Mouse (Mus musculus): ENCODE results near the gene Olfr418. TPM values are rescaled to one million over a fixed set of nuclear protein-coding genes. Genes with fewer than 3 reads are reported as not detected.
"Not testable (repeated sequence)": the region's sequence is repeated elsewhere in the genome, so short reads cannot be mapped to it uniquely, and the experiment has no call there.

The Olfr418 gene
- polyA plus RNA-seq (2015; fragmentation: Nextera tagmentation; extraction: Ambion mirVana), result 0.05 TPM in 1 of 2 replicates, not detected in the other

- Histone ChIP-seq H3K9ac (no peak within 1 kb of the TSS), H3K36me3 (no peaks in the 10 kb centered on the region), H3K4me1 (no peaks in the 10 kb centered on the region), H3K4me2 (replicated peaks) (no peak within 1 kb of the TSS), H3K27ac (replicated peaks) (no peak within 1 kb of the TSS), H3K9me3 (replicated peaks) (no peaks in the 10 kb centered on the region), H3K27me3 (no peaks in the 10 kb centered on the region), H3K4me3 (replicated peaks) (no peak within 1 kb of the TSS)
- no peak for ATAC-seq (ENCODE audit: insufficient number of reproducible peaks, low FRiP score, low TSS enrichment, low read depth)
Observed at GRCm38 (mm10) chr1:173265701-173266100, at the start of gene Olfr418. Olfr418 (plus strand) TSS chr1:173266001.

GRCm38 (mm10) chr1:173216481-173216880, 49.3 kb upstream of the Olfr418 start:
- H3K9ac ChIP-seq, result no peak overlapping the region
- no peaks in the 10 kb centered on the region for H3K4me1 ChIP-seq

GRCm38 (mm10) chr1:173227081-173227480, 38.7 kb upstream of the Olfr418 start, which contains the start of gene Fcer1a:
Fcer1a (minus strand) TSS chr1:173227214.
- no peaks in the 10 kb centered on the region for H3K9me3 ChIP-seq (replicated peaks)
- H3K27me3 ChIP-seq, result no peaks in the 10 kb centered on the region
- H3K9ac ChIP-seq, result no peak within 1 kb of the TSS
- H3K27ac ChIP-seq (replicated peaks), result no peak within 1 kb of the TSS
- no peak for ATAC-seq (ENCODE audit: insufficient number of reproducible peaks, low FRiP score, low TSS enrichment, low read depth)
- no peak within 1 kb of the TSS for H3K4me2 ChIP-seq (replicated peaks)
- H3K4me1 ChIP-seq, result no peaks in the 10 kb centered on the region
- no peak within 1 kb of the TSS for H3K4me3 ChIP-seq (replicated peaks)
- H3K36me3 ChIP-seq, result no peaks in the 10 kb centered on the region
- 75% methylated on average over 2 of the region's 2 CpGs for WGBS

More at GRCm38 (mm10) chr1:173216481-173216880, 49.3 kb upstream of the Olfr418 start:
- Histone ChIP-seq H3K4me3 (replicated peaks) (no peak overlapping the region), H3K4me2 (replicated peaks) (no peak overlapping the region), H3K36me3 (no peaks in the 10 kb centered on the region), H3K27me3 (no peaks in the 10 kb centered on the region), H3K9me3 (replicated peaks) (no peaks in the 10 kb centered on the region), H3K27ac (replicated peaks) (no peak overlapping the region)
- ATAC-seq (ENCODE audit: insufficient number of reproducible peaks, low FRiP score, low TSS enrichment, low read depth), result no peak
- WGBS, result 86% methylated on average over 3 of the region's 3 CpGs

GRCm38 (mm10) chr1:173237004-173237403, 28.8 kb upstream of the Olfr418 start:
- H3K9ac ChIP-seq; H3K4me1 ChIP-seq; H3K9me3 ChIP-seq (replicated peaks); H3K27ac ChIP-seq (replicated peaks); H3K27me3 ChIP-seq; H3K36me3 ChIP-seq; H3K4me2 ChIP-seq (replicated peaks); H3K4me3 ChIP-seq (replicated peaks); ATAC-seq (ENCODE audit: insufficient number of reproducible peaks, low FRiP score, low TSS enrichment, low read depth): not testable (repeated sequence)
- 93% methylated on average over 1 of the region's 1 CpGs for WGBS

GRCm38 (mm10) chr1:173249888-173250287, 15.9 kb upstream of the Olfr418 start:
- no peak overlapping the region for H3K4me2 ChIP-seq (replicated peaks)
- no peaks in the 10 kb centered on the region for H3K36me3 ChIP-seq
- H3K4me3 ChIP-seq (replicated peaks), result no peak overlapping the region
- no peak for ATAC-seq (ENCODE audit: insufficient number of reproducible peaks, low FRiP score, low TSS enrichment, low read depth)
- no peaks in the 10 kb centered on the region for H3K9me3 ChIP-seq (replicated peaks)
- WGBS, result 83% methylated on average over 3 of the region's 3 CpGs
- H3K9ac ChIP-seq, result no peak overlapping the region
- H3K27me3 ChIP-seq, result no peaks in the 10 kb centered on the region
- H3K27ac ChIP-seq (replicated peaks), result no peak overlapping the region
- no peaks in the 10 kb centered on the region for H3K4me1 ChIP-seq

- Histone ChIP-seq H3K4me3 (replicated peaks) (no peak within 1 kb of the TSS), H3K4me2 (replicated peaks) (no peak within 1 kb of the TSS), H3K9ac (no peak within 1 kb of the TSS), H3K4me1 (no peaks in the 10 kb centered on the region), H3K36me3 (no peaks in the 10 kb centered on the region), H3K27me3 (no peaks in the 10 kb centered on the region), H3K27ac (replicated peaks) (no peak within 1 kb of the TSS), H3K9me3 (replicated peaks) (no peaks in the 10 kb centered on the region)
- ATAC-seq (ENCODE audit: insufficient number of reproducible peaks, low FRiP score, low TSS enrichment, low read depth), result no peak
- 75% methylated on average over 3 of the region's 3 CpGs for WGBS
Observed at GRCm38 (mm10) chr1:173277677-173278076, 11.9 kb downstream of the Olfr418 start, which contains the start of gene Mptx2. Mptx2 (minus strand) TSS chr1:173277777.

GRCm38 (mm10) chr1:173302795-173303194, 37.0 kb downstream of the Olfr418 start:
- 51% methylated on average over 3 of the region's 3 CpGs for WGBS
- H3K4me1 ChIP-seq; H3K9me3 ChIP-seq (replicated peaks); H3K9ac ChIP-seq; H3K27ac ChIP-seq (replicated peaks); H3K27me3 ChIP-seq; ATAC-seq (ENCODE audit: insufficient number of reproducible peaks, low FRiP score, low TSS enrichment, low read depth); H3K4me2 ChIP-seq (replicated peaks); H3K36me3 ChIP-seq; H3K4me3 ChIP-seq (replicated peaks): not testable (repeated sequence)

- H3K36me3 ChIP-seq; H3K4me1 ChIP-seq; ATAC-seq (ENCODE audit: insufficient number of reproducible peaks, low FRiP score, low TSS enrichment, low read depth); H3K27ac ChIP-seq (replicated peaks); H3K9ac ChIP-seq; H3K27me3 ChIP-seq; H3K4me2 ChIP-seq (replicated peaks); H3K9me3 ChIP-seq (replicated peaks); H3K4me3 ChIP-seq (replicated peaks): not testable (repeated sequence)
- WGBS, result 68% methylated on average over 7 of the region's 7 CpGs
Observed at GRCm38 (mm10) chr1:173313535-173314050, 47.8 kb downstream of the Olfr418 start.

GRCm38 (mm10) chr1:173315725-173316124, 49.9 kb downstream of the Olfr418 start:
- Histone ChIP-seq H3K9me3 (replicated peaks) (no peaks in the 10 kb centered on the region), H3K36me3 (no peaks in the 10 kb centered on the region), H3K4me1 (no peaks in the 10 kb centered on the region), H3K27ac (replicated peaks) (no peak overlapping the region), H3K4me3 (replicated peaks) (no peak overlapping the region), H3K27me3 (no peaks in the 10 kb centered on the region), H3K4me2 (replicated peaks) (no peak overlapping the region), H3K9ac (no peak overlapping the region)
- 89% methylated on average over 3 of the region's 3 CpGs for WGBS
- ATAC-seq (ENCODE audit: insufficient number of reproducible peaks, low FRiP score, low TSS enrichment, low read depth), result no peak

GRCm38 (mm10) chr1:173317925-173318477, 52.2 kb downstream of the Olfr418 start:
- ATAC-seq (ENCODE audit: insufficient number of reproducible peaks, low FRiP score, low TSS enrichment, low read depth), result no peak
- Histone ChIP-seq H3K27me3 (no peaks in the 10 kb centered on the region), H3K9me3 (replicated peaks) (no peaks in the 10 kb centered on the region), H3K36me3 (no peaks in the 10 kb centered on the region), H3K4me2 (replicated peaks) (no peak overlapping the region), H3K27ac (replicated peaks) (no peak overlapping the region), H3K4me1 (no peaks in the 10 kb centered on the region), H3K4me3 (replicated peaks) (no peak overlapping the region), H3K9ac (no peak overlapping the region)
- WGBS, result 84% methylated on average over 2 of the region's 2 CpGs

- WGBS, result 76% methylated on average over 8 of the region's 8 CpGs
- H3K27me3 ChIP-seq, result no peaks in the 10 kb centered on the region
- H3K36me3 ChIP-seq, result no peaks in the 10 kb centered on the region
- H3K9ac ChIP-seq, result no peak overlapping the region
- ATAC-seq (ENCODE audit: insufficient number of reproducible peaks, low FRiP score, low TSS enrichment, low read depth), result no peak
- H3K4me1 ChIP-seq, result no peaks in the 10 kb centered on the region
- no peaks in the 10 kb centered on the region for H3K9me3 ChIP-seq (replicated peaks)
- no peak overlapping the region for H3K27ac ChIP-seq (replicated peaks)
- no peak overlapping the region for H3K4me3 ChIP-seq (replicated peaks)
- no peak overlapping the region for H3K4me2 ChIP-seq (replicated peaks)
Observed at GRCm38 (mm10) chr1:173321593-173322248, 55.9 kb downstream of the Olfr418 start.

GRCm38 (mm10) chr1:173322249-173322627, 56.4 kb downstream of the Olfr418 start:
- Histone ChIP-seq H3K4me2 (replicated peaks) (no peak overlapping the region), H3K4me3 (replicated peaks) (no peak overlapping the region), H3K36me3 (no peaks in the 10 kb centered on the region), H3K9ac (no peak overlapping the region), H3K9me3 (replicated peaks) (no peaks in the 10 kb centered on the region), H3K27me3 (no peaks in the 10 kb centered on the region), H3K4me1 (no peaks in the 10 kb centered on the region), H3K27ac (replicated peaks) (no peak overlapping the region)
- WGBS, result 66% methylated on average over 6 of the region's 6 CpGs
- ATAC-seq (ENCODE audit: insufficient number of reproducible peaks, low FRiP score, low TSS enrichment, low read depth), result no peak
